Mouse (Mus musculus) neural tube, embryonic 13.5 days (tissue): ENCODE measurements around the gene Fcrl5. TPM values are rescaled to one million over a fixed set of nuclear protein-coding genes. Genes with fewer than 3 reads are reported as not detected.
"Not testable (repeated sequence)": the region's sequence is repeated elsewhere in the genome, so short reads cannot be mapped to it uniquely, and the experiment has no call there.

Source experiments
- ATAC-seq: fragments of 200-750 bp; cut with Nextera tagmentation; 2 replicates; pipeline ENCODE4 v1.8.0; 2017; ENCODE audit warnings: low read depth, mild to moderate bottlenecking, moderate TSS enrichment, moderate library complexity
- H3K27ac ChIP-seq: fragments of 300-500 bp; sonication (generic); replicated peaks from 2 replicates; pipeline ENCODE4 v1.5.1; 2015; ENCODE audit warnings: moderate library complexity, mild to moderate bottlenecking, inconsistent platforms
- H3K27me3 ChIP-seq: fragments of 300-500 bp; sonication (generic); 2 replicates; pipeline ENCODE4 v1.6.1; 2015; ENCODE audit warnings: mild to moderate bottlenecking, inconsistent platforms
- H3K36me3 ChIP-seq: fragments of 300-500 bp; sonication (generic); 2 replicates; pipeline ENCODE4 v1.6.1; 2015; ENCODE audit warnings: mild to moderate bottlenecking, inconsistent platforms
- H3K4me1 ChIP-seq: fragments of 300-500 bp; sonication (generic); replicated peaks from 2 replicates; pipeline ENCODE4 v1.6.1; 2015; ENCODE audit warnings: inconsistent platforms
- H3K4me2 ChIP-seq: fragments of 300-500 bp; sonication (generic); 2 replicates; pipeline ENCODE4 v1.6.1; 2015; ENCODE audit warnings: inconsistent platforms, mild to moderate bottlenecking, moderate library complexity
- H3K4me3 ChIP-seq: fragments of 300-500 bp; sonication (generic); 2 replicates; pipeline ENCODE4 v1.5.1; 2015; ENCODE audit warnings: mild to moderate bottlenecking, inconsistent platforms
- H3K9ac ChIP-seq: fragments of 300-500 bp; sonication (generic); 2 replicates; pipeline ENCODE4 v1.6.1; 2015; ENCODE audit warnings: moderate library complexity, mild to moderate bottlenecking, inconsistent platforms
- H3K9me3 ChIP-seq: fragments of 300-500 bp; sonication (generic); 2 replicates; pipeline ENCODE4 v1.6.1; 2016; ENCODE audit warnings: inconsistent platforms
- WGBS: fragments of 180-500 bp; shearing (Covaris S2); methylation state at CpG from one replicate; pipeline ENCODE4 v1.1.7; 2015; 5-methylcytosine and 5-hydroxymethylcytosine counted together
- polyA plus RNA-seq: library from polyadenylated mRNA; unstranded; fragments of >200 nt; fragmentation: Nextera tagmentation; extraction: Ambion mirVana; gene quantifications from 2 replicates; pipeline ENCODE4 v1.2.1, GENCODE M21; 2015

Fcrl5 gene
- polyA plus RNA-seq, 1 experiment from 2014 or later: not detected

DNA sequence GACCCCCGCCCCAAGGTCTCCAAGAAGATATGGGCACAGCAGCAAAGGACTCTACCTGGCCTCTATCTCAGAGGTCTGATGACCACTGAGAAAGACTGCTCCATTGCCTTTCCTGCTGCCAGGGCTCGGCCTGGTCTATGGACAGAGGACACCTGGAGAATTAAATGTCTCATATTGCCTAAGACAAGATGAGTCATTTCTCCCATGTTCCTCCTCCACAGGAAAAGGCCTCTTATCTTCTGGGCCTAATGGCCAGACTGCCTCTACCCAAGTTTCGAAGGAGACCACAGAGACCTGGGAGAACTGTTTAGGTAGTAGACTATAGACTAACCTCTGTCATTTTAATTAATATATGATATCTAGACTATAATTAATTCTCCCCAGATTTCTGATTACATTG lies 29.9 kb downstream of the Fcrl5 start:
- Histone ChIP-seq H3K9ac (no peak overlapping the region), H3K4me2 (no peak overlapping the region), H3K27me3 (no peaks in the 10 kb centered on the region), H3K4me1 (no peaks in the 10 kb centered on the region), H3K4me3 (no peak overlapping the region), H3K27ac (no peak overlapping the region), H3K36me3 (no peaks in the 10 kb centered on the region), H3K9me3 (no peaks in the 10 kb centered on the region)
- 93% methylated on average over 3 of the region's 3 CpGs for WGBS
- no peak for ATAC-seq

- Histone ChIP-seq H3K9me3 (no peaks in the 10 kb centered on the region), H3K27ac (no peak overlapping the region), H3K9ac (no peak overlapping the region), H3K27me3 (no peaks in the 10 kb centered on the region), H3K4me2 (no peak overlapping the region), H3K4me3 (no peak overlapping the region), H3K4me1 (no peaks in the 10 kb centered on the region), H3K36me3 (no peaks in the 10 kb centered on the region)
- 78% methylated on average over 6 of the region's 6 CpGs for WGBS
- no peak for ATAC-seq
Observed at GRCm38 (mm10) chr3:87467011-87467410, 31.4 kb downstream of the Fcrl5 start.

DNA sequence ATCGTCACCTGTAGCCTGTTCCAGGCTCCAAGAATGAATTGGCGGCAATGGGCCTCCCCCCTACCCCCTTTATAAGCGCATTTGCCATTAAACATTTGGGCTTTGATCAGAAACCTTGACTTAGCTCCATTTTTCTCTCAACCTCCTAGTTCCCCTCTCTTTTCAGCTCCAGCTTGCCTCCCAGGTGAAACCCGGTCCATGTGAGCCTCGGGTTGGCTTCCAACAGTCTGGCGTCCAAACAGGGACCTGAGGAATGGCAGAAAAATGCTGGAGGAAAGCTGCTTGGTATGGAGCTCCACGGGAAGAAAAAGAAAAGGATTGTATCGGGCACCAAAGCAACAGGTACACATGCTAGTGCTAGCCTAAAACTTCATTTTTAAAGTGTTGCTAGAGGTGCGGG lies 31.8 kb downstream of the Fcrl5 start:
- no peaks in the 10 kb centered on the region for H3K4me1 ChIP-seq
- no peaks in the 10 kb centered on the region for H3K36me3 ChIP-seq
- H3K27me3 ChIP-seq: no peaks in the 10 kb centered on the region
- ATAC-seq: no peak
- no peak overlapping the region for H3K4me2 ChIP-seq
- no peak overlapping the region for H3K4me3 ChIP-seq
- WGBS: 91% methylated on average over 9 of the region's 9 CpGs
- no peaks in the 10 kb centered on the region for H3K9me3 ChIP-seq
- no peak overlapping the region for H3K9ac ChIP-seq
- H3K27ac ChIP-seq: no peak overlapping the region

DNA sequence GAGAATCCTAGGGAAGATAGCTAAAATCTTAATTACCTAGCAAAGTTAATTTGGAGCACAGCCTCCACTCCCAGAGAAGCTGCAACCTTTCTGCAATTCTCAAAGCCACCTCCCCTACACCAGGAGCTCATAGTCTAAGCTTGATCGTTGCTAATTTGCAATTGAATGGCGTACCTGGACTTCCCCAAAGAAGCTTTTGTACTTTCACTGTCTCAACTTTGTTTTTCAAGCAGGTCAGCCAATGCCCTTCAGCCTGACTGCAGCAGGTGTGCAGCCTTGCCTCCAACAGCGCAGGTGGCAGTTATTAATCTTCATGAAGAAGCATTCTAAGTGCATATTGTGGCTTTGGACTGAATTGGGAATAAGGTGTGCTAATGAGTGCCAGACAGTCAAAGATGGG lies 42.4 kb downstream of the Fcrl5 start:
- not testable (repeated sequence) for H3K27me3 ChIP-seq, H3K36me3 ChIP-seq, H3K9ac ChIP-seq, ATAC-seq, H3K4me1 ChIP-seq, H3K27ac ChIP-seq, H3K4me3 ChIP-seq, H3K4me2 ChIP-seq
- 84% methylated on average over 3 of the region's 3 CpGs for WGBS
- H3K9me3 ChIP-seq: peaks cover 20% of the 10 kb centered on the region

- WGBS: 85% methylated on average over 6 of the region's 6 CpGs
- not testable (repeated sequence) for H3K27ac ChIP-seq, H3K9ac ChIP-seq, H3K27me3 ChIP-seq, H3K4me2 ChIP-seq, H3K36me3 ChIP-seq, H3K4me1 ChIP-seq, H3K4me3 ChIP-seq, ATAC-seq
- H3K9me3 ChIP-seq: peaks cover 20% of the 10 kb centered on the region
Observed at GRCm38 (mm10) chr3:87478596-87478995, 43.0 kb downstream of the Fcrl5 start.

GRCm38 (mm10) chr3:87479230-87479629 lies 43.7 kb downstream of the Fcrl5 start:
- not testable (repeated sequence) for H3K4me1 ChIP-seq, H3K4me3 ChIP-seq, H3K27ac ChIP-seq, H3K4me2 ChIP-seq, H3K36me3 ChIP-seq, H3K9ac ChIP-seq, H3K27me3 ChIP-seq, ATAC-seq
- H3K9me3 ChIP-seq: peaks cover 20% of the 10 kb centered on the region

GRCm38 (mm10) chr3:87487392-87487791 lies 51.8 kb downstream of the Fcrl5 start:
- no peak overlapping the region for H3K4me3 ChIP-seq
- H3K27ac ChIP-seq: no peak overlapping the region
- no peak overlapping the region for H3K4me2 ChIP-seq
- WGBS: 81% methylated on average over 4 of the region's 4 CpGs
- no peak overlapping the region for H3K9ac ChIP-seq
- no peaks in the 10 kb centered on the region for H3K27me3 ChIP-seq
- H3K9me3 ChIP-seq: no peaks in the 10 kb centered on the region
- H3K36me3 ChIP-seq: no peaks in the 10 kb centered on the region
- ATAC-seq: no peak
- H3K4me1 ChIP-seq: no peaks in the 10 kb centered on the region

GRCm38 (mm10) chr3:87487911-87488310 lies 52.3 kb downstream of the Fcrl5 start:
- Histone ChIP-seq H3K4me2 (no peak overlapping the region), H3K4me3 (no peak overlapping the region), H3K9ac (no peak overlapping the region), H3K27me3 (no peaks in the 10 kb centered on the region), H3K4me1 (no peaks in the 10 kb centered on the region), H3K36me3 (no peaks in the 10 kb centered on the region), H3K27ac (no peak overlapping the region), H3K9me3 (no peaks in the 10 kb centered on the region)
- 63% methylated on average over 2 of the region's 2 CpGs for WGBS
- no peak for ATAC-seq

DNA sequence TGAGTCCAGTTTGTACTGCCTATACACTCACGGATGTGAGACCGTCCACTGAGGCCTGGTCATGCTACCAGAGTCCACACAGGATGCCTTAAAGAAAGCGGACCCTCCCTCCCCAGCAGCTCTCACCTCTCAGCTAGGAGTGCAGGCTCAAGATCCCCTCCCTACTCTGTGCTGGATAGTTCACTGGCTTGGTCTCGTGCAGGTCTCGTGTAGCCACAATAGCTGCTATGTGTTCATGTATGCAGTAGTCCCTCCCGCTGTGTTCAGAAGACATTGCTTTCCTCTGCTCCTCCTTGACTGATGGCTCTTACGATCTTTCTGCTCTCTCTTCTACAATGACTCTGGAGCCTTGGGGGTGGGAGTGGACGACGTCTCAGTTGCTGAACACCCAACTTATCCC lies 62.7 kb downstream of the Fcrl5 start:
- Histone ChIP-seq H3K27ac (no peak overlapping the region), H3K4me2 (no peak overlapping the region), H3K27me3 (no peaks in the 10 kb centered on the region), H3K4me3 (no peak overlapping the region), H3K36me3 (no peaks in the 10 kb centered on the region), H3K9ac (no peak overlapping the region), H3K4me1 (no peaks in the 10 kb centered on the region), H3K9me3 (no peaks in the 10 kb centered on the region)
- ATAC-seq: no peak
- 78% methylated on average over 9 of the region's 9 CpGs for WGBS

GRCm38 (mm10) chr3:87499072-87499471 lies 63.5 kb downstream of the Fcrl5 start:
- Histone ChIP-seq H3K27ac (no peak overlapping the region), H3K4me2 (no peak overlapping the region), H3K9me3 (no peaks in the 10 kb centered on the region), H3K27me3 (no peaks in the 10 kb centered on the region; the same call in 1 of the 2 replicates), H3K9ac (no peak overlapping the region), H3K36me3 (no peaks in the 10 kb centered on the region), H3K4me1 (no peaks in the 10 kb centered on the region), H3K4me3 (no peak overlapping the region)
- WGBS: 16% methylated on average over 3 of the region's 3 CpGs
- ATAC-seq: peak; percentile 23; the same call in 1 of the 2 replicates

DNA sequence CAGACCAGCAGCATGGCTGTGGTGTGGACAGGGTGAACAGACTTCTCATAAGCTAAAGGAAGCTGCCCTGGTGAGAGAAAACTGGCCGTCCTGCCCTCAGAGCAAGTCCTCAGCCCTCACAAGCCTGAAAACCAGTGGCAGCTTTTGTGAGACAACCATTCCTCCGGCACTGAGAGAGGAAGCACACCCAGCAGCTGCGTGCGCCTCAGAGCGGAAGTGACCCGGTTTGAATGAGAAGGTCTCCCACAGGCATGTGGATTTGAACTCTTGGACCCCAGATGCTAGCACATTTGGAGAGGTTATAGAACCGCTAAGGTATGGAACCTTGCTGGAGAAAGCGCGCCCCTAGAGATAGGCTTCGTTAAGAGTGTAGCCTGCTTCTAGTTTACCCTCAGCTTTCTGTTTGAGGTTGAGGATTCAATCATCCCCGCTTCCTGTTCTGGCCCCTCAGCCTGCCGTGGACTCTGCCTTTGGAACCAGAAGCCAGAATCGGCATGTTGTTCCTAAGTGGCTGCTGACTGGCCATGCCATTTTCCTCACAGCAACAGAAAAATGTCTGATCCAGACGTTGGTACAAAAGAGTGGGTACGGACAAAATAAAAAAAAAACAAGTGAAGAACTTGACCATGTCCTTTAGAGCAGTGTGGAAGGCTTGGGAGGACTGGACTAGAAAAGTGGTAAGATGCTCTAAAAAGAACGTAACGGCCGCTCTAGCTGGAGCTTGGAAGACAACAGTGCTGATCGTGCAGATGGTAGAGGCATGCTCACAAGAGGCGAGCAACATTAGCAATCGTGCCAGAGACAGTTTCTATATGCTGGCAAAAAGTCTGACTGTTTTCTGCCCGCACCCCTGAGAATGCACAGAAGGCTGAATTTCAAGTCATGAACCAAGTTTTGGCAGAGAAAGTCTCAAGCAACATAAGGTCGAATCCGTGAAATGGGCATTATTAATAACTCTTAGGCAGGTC lies 64.8 kb downstream of the Fcrl5 start:
- Histone ChIP-seq H3K4me2 (no peak overlapping the region), H3K9ac (no peak overlapping the region), H3K27me3 (no peaks in the 10 kb centered on the region; the same call in 1 of the 2 replicates), H3K27ac (no peak overlapping the region), H3K9me3 (no peaks in the 10 kb centered on the region), H3K36me3 (no peaks in the 10 kb centered on the region), H3K4me3 (no peak overlapping the region), H3K4me1 (0 out of 2 replicates have a peak, but pooled peaks cover 3% of the 10 kb centered on the region)
- WGBS: 83% methylated on average over 24 of the region's 24 CpGs
- ATAC-seq: no peak

GRCm38 (mm10) chr3:87501151-87501550 lies 65.6 kb downstream of the Fcrl5 start:
- WGBS: 52% methylated on average over 8 of the region's 8 CpGs
- Histone ChIP-seq H3K9me3 (no peaks in the 10 kb centered on the region), H3K4me3 (no peak overlapping the region), H3K4me1 (0 out of 2 replicates have a peak, but pooled peaks cover 3% of the 10 kb centered on the region), H3K9ac (no peak overlapping the region), H3K27ac (no peak overlapping the region), H3K4me2 (no peak overlapping the region), H3K36me3 (no peaks in the 10 kb centered on the region), H3K27me3 (no peaks in the 10 kb centered on the region; the same call in 1 of the 2 replicates)
- no peak for ATAC-seq
